Mouse (Mus musculus) kidney, adult 11 months (tissue): Measurements from ENCODE around the gene Ppm1a.
A peak's percentile ranks its signal among the peaks of the same experiment; 100 is the strongest.
"Not testable (repeated sequence)": the region's sequence is repeated elsewhere in the genome, so short reads cannot be mapped to it uniquely, and the experiment has no call there.

Experiments used
- DNase-seq: peaks from one replicate; pipeline ENCODE4 v3.0.0; 2022

Ppm1a gene

DNA sequence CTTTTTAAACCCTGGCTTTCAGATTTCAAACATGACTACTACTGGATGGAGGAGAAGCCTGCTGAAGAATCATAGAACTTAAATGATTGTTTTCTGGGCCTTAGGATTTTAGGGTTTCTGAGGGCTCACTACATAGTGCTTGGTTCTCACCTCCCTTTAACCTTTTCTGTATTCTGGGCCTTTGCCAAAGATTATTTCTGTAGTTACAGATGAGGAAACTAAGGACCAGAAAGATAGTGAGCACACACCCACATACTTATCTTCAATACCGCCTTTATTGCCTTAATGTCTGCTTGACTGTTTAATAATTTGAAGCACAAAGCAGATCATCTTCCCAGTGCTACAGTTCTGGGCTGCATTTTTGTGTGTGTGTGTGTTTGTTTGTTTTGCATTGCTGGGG lies 5.2 kb downstream of the Ppm1a start:
- no peak for DNase-seq

GRCm38 (mm10) chr12:72763156-72763555 lies 5.9 kb downstream of the Ppm1a start:
- peak; percentile 19 for DNase-seq

DNA sequence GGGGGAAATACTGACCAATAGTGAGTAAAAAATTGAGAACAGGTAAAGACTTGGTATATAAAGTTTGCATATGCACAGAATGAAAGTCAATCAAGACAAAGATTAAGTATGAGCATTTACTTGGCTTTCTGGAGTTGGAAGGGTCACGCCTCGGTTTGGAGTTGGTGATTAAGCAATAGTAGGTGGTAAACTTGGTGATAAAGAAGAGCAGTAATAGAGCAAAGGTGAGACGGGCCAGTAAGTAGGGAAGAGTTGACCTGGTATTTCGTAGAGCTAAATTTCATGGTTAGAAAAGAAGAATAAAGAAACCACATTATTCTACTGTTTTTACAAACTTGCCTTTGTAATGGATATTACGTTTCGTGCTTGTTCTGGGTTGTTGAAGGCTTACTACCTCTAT lies 10.6 kb downstream of the Ppm1a start:
- DNase-seq, result no peak

DNA sequence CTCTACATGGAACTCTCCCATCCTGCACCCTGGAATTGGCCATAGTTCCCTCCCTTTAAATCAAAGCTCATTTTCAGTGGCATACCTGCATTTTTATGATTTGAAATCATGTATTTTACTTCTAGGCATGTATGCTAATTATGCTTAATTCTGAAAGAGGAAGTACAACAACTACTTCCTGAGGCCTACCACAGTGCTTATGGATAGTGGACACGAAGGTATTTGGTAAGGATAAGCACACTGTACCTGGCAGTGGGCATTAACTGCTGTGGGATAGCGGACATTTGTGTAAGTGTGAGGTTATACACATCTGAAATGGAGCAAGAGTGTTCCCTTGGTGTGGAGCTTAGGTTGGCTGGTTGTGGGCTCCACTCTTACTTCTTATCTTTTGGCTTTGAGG lies 11.0 kb downstream of the Ppm1a start:
- DNase-seq, result no peak

DNA sequence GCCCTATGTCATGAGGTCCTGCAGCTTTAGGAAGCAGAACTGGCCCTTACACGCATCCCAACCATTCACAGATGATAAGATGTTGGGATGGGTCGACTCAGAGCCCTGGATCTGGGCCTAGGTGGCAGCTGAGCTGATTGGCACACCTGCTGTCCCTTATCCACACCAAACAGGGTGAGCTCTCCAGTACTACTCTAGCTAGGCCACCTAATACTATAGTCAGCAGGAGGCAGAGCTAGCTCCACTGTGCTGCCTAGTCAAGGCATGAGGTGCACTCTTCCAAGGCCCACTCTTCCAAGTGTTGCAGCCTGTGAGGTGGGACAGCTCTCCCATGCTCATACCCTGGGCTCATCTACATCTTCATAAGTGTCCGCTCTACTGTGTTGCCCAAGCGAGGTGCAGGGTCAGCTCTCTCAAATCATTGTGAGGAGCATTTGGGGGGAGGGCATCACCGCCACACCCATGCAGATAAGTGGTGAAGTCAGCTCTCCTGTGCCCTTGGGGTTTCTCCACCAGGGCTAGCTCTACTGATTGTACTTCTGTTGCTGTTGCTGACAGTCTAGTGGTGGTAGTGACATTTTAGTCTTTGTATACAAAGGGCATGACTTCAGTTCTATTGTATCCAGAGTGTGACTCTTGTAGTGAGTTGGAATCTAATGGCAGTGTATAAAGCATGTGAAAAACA lies 12.4 kb downstream of the Ppm1a start:
- DNase-seq, result no peak

- DNase-seq, result no peak
Observed at GRCm38 (mm10) chr12:72771153-72771552, 13.9 kb downstream of the Ppm1a start.

GRCm38 (mm10) chr12:72771711-72772110 lies 14.5 kb downstream of the Ppm1a start:
- no peak for DNase-seq

DNA sequence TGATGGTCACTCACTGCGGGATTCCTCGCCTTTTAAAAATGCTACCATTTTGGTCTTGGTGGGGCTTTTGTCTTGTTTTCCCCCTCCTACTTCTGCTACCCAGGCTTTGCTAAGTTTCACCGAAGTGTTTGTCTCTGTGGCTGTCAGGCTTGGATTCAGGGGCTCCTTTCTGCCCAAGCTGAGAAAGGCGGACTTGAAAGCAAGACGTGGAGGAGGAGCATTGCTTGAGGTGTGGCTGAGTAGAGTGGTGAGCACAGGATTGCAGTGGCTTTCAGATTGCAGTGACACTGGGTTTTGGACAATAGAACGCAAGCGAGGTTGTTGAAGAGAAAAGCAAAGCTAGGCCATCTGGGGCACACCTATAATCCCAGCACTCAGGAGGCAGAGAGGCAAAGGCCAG lies 16.7 kb downstream of the Ppm1a start:
- no peak for DNase-seq

GRCm38 (mm10) chr12:72777244-72777643 lies 20.0 kb downstream of the Ppm1a start:
- no peak for DNase-seq

DNA sequence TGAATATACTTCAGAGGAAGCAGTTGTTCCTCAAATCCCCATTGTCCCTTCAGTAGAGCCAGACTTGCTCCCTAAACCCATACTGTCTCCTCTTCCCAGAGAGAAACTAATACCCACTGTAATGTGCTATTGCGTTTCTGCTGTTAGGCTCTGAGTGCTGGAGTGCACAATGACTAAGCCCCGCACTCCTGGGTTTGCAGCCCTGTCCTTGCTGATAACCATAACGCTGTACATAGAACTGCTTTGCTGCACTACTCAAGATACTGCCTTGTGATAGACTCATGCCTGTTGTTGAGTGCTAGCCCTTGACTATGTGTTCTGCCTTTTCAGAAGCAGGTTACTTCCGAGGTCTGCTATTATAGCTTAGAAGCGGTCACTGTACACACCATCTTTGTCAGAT lies 22.9 kb downstream of the Ppm1a start:
- no peak for DNase-seq

- DNase-seq, result not testable (repeated sequence)
Observed at GRCm38 (mm10) chr12:72782786-72783185, 25.5 kb downstream of the Ppm1a start.

DNA sequence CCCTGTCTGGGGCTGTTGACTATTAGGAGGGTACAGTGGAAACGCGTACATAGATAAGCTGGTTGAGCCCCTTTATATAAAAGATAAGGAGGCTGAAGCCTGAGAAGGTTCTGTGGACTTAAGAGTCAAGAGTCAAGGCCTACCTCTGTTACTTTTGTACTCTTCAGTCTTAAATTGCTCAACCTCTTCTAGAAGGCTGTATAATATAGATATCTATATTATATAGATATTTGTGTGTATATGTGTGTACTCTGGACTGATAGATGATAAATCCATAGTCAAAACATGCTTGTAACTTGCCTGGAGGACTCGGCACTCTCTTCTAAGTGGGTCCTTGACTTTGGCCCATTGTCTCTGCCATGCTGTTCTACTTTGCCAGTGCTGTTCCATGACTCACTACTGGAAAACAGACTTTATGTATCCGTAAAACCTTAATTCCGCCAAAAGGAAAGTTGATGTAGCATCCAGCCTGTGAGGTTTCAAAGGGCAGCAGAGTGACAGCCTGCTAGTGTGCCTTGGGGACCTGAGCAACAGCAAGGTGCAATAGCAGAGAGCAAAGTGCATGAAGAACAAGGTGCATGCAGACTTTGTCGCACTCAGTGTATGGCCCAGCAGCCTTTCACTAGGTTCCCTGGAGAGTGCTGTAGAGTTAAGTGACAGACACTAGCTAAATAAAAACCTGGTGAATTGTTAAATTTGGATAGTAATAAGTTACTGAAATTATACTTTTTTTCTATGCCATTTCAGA lies 28.1 kb downstream of the Ppm1a start:
- DNase-seq, result peak; percentile 60

DNA sequence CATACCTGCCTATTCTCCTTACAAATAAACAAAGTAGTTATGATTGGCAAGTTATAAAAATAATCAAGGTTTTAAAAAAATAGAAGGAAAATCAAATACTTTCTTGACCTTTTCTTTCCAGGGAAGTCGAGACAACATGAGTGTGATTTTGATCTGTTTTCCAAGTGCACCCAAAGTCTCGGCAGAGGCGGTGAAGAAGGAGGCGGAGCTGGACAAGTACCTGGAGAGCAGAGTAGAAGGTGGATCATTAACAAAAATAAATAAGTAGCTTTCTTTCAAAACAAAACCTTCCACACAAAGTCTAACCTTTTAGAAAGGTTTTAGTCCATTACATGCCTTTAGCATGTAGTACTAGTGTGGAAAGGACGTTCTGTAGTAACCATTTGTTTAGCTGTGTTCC lies 29.3 kb downstream of the Ppm1a start:
- peak; percentile 49 for DNase-seq

DNA sequence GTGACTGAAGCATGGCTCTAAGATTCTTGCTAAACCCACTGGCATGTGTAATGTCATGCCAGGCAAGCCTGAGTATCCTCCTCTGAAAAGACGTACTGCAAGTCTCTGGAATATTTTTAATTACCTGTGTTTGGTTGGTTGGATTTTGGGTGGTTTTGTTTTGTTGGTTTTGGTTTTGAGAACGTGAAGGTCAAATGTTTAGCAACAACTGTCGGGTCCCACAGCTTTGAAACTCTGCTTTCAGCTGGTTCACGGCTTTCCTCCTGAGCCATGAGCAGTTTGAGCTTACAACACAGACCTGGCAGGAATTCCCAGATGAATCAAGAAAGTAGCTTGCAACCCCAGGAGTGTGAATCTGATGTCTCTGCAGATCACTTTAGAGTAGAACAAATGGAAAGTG lies 29.7 kb downstream of the Ppm1a start:
- DNase-seq, result peak; percentile 21

DNA sequence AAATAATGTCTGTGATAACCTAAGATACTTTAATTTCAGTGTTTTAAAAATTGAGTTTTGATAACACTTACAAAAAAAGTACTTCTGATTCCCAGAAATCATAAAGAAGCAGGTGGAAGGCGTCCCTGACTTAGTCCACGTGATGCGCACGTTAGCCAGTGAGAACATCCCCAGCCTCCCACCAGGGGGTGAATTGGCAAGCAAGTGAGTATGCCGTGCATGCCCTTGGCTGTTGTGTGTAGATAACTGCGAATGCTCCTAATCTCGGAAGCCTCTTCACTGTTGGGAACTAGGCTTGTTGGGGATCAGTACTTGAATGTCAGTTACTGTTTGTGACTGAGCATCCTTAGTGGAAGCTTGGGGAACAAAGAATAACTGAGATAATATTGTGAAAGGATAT lies 33.3 kb downstream of the Ppm1a start:
- no peak for DNase-seq

GRCm38 (mm10) chr12:72792320-72793091 lies 35.3 kb downstream of the Ppm1a start:
- DNase-seq, result no peak

GRCm38 (mm10) chr12:72793983-72794382 lies 36.7 kb downstream of the Ppm1a start:
- no peak for DNase-seq

- no peak for DNase-seq
Observed at GRCm38 (mm10) chr12:72809798-72810197, 52.5 kb downstream of the Ppm1a start.

- DNase-seq, result no peak
Observed at GRCm38 (mm10) chr12:72811588-72811987, 54.3 kb downstream of the Ppm1a start.

GRCm38 (mm10) chr12:72820940-72821431 lies 63.7 kb downstream of the Ppm1a start:
- DNase-seq, result no peak

- no peak for DNase-seq
Observed at GRCm38 (mm10) chr12:72821589-72821988, 64.3 kb downstream of the Ppm1a start.

GRCm38 (mm10) chr12:72825656-72826055 lies 68.4 kb downstream of the Ppm1a start:
- DNase-seq, result no peak

DNA sequence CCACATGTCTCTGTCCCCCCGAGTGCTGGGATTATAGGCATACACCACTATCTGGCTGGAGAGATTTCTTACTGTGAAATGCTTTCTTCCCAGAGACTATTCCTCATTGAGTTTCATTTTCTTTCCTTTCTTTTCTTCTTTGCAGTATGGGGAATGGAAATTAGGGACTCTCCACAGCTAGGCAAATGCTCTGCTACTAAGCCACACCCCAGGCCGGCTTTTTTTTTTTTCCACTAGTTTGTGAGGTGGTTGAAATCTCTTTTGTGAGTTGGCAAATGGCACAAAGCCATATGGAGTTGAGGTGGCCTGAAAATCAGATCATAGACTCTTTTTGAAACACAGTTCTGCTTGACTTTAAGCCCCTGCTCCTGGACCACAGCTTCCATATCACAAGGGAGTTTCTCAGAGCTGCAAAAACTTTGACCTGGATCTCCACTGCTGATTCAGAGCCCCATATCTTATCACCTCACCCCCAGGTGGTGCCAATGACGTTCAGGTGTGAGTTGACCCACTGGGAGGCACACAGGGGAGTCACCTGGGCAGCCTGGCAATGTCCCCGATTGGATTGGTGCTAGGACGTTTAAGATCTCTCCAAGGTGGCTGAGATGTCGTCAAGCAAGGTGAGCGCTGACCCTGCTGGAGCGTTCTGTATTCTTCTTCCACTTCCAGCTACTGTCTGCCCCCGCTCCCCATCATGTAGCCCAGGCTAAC lies 71.7 kb downstream of the Ppm1a start:
- no peak for DNase-seq
